Mouse (Mus musculus): ENCODE data around the gene Rprd1b. TPM values are rescaled to one million over a fixed set of nuclear protein-coding genes. Genes with fewer than 3 reads are reported as not detected.

The Rprd1b gene
- polyA plus RNA-seq, 1 experiment from 2014 or later = 36.6 TPM

- no peak for ATAC-seq
- Histone ChIP-seq H3K27me3 (replicated peaks; ENCODE audit: control insufficient read depth, insufficient read depth, low read length) (no peaks in the 10 kb centered on the region), H3K36me3 (ENCODE audit: control insufficient read depth, insufficient read depth) (no peaks in the 10 kb centered on the region), H3K27ac (ENCODE audit: low read length) (no peak overlapping the region), H3K4me1 (replicated peaks; ENCODE audit: control insufficient read depth, insufficient read depth, low read length) (no peaks in the 10 kb centered on the region), H3K4me2 (ENCODE audit: low read length) (no peak overlapping the region), H3K4me3 (replicated peaks; ENCODE audit: low read length) (no peak overlapping the region), H3K9me3 (ENCODE audit: control insufficient read depth, low read length) (no peaks in the 10 kb centered on the region), H3K9ac (replicated peaks; ENCODE audit: low read depth, low read length) (no peak overlapping the region)
- WGBS = 83% methylated on average over 6 of the region's 6 CpGs
Measured at GRCm38 (mm10) chr2:158163034-158163433, 134.7 kb downstream of the Rprd1b start.

GRCm38 (mm10) chr2:158165776-158166175 lies 137.5 kb downstream of the Rprd1b start:
- Histone ChIP-seq H3K27me3 (replicated peaks; ENCODE audit: control insufficient read depth, insufficient read depth, low read length) (no peaks in the 10 kb centered on the region), H3K4me2 (ENCODE audit: low read length) (no peak overlapping the region), H3K4me1 (replicated peaks; ENCODE audit: control insufficient read depth, insufficient read depth, low read length) (0 out of 2 replicates have a peak, but pooled peaks cover 3% of the 10 kb centered on the region), H3K36me3 (ENCODE audit: control insufficient read depth, insufficient read depth) (no peaks in the 10 kb centered on the region), H3K27ac (ENCODE audit: low read length) (no peak overlapping the region), H3K4me3 (replicated peaks; ENCODE audit: low read length) (no peak overlapping the region), H3K9me3 (ENCODE audit: control insufficient read depth, low read length) (no peaks in the 10 kb centered on the region), H3K9ac (replicated peaks; ENCODE audit: low read depth, low read length) (no peak overlapping the region)
- no peak for ATAC-seq
- 74% methylated on average over 4 of the region's 4 CpGs for WGBS

- H3K27me3 ChIP-seq (replicated peaks; ENCODE audit: control insufficient read depth, insufficient read depth, low read length) = no peaks in the 10 kb centered on the region
- 0 out of 2 replicates have a peak, but pooled peaks cover 3% of the 10 kb centered on the region for H3K4me1 ChIP-seq (replicated peaks; ENCODE audit: control insufficient read depth, insufficient read depth, low read length)
- no peaks in the 10 kb centered on the region for H3K36me3 ChIP-seq (ENCODE audit: control insufficient read depth, insufficient read depth)
- no peaks in the 10 kb centered on the region for H3K9me3 ChIP-seq (ENCODE audit: control insufficient read depth, low read length)
- no peak overlapping the region for H3K27ac ChIP-seq (ENCODE audit: low read length)
- no peak overlapping the region for H3K4me3 ChIP-seq (replicated peaks; ENCODE audit: low read length)
- no peak for ATAC-seq
- H3K4me2 ChIP-seq (ENCODE audit: low read length) = no peak overlapping the region
- no peak overlapping the region for H3K9ac ChIP-seq (replicated peaks; ENCODE audit: low read depth, low read length)
- WGBS = 82% methylated on average over 7 of the region's 7 CpGs
Measured at GRCm38 (mm10) chr2:158166628-158167027, 138.3 kb downstream of the Rprd1b start.

- no peak for ATAC-seq
- no peak overlapping the region for H3K4me2 ChIP-seq (ENCODE audit: low read length)
- no peak overlapping the region for H3K4me3 ChIP-seq (replicated peaks; ENCODE audit: low read length)
- H3K27me3 ChIP-seq (replicated peaks; ENCODE audit: control insufficient read depth, insufficient read depth, low read length) = no peaks in the 10 kb centered on the region
- H3K27ac ChIP-seq (ENCODE audit: low read length) = no peak overlapping the region
- H3K9me3 ChIP-seq (ENCODE audit: control insufficient read depth, low read length) = no peaks in the 10 kb centered on the region
- H3K9ac ChIP-seq (replicated peaks; ENCODE audit: low read depth, low read length) = no peak overlapping the region
- no peaks in the 10 kb centered on the region for H3K36me3 ChIP-seq (ENCODE audit: control insufficient read depth, insufficient read depth)
- H3K4me1 ChIP-seq (replicated peaks; ENCODE audit: control insufficient read depth, insufficient read depth, low read length) = 0 out of 2 replicates have a peak, but pooled peaks cover 3% of the 10 kb centered on the region
- 70% methylated on average over 9 of the region's 9 CpGs for WGBS
Measured at GRCm38 (mm10) chr2:158167496-158168205, 139.4 kb downstream of the Rprd1b start.

- Histone ChIP-seq H3K27me3 (replicated peaks; ENCODE audit: control insufficient read depth, insufficient read depth, low read length) (no peaks in the 10 kb centered on the region), H3K9ac (replicated peaks; ENCODE audit: low read depth, low read length) (no peak overlapping the region), H3K27ac (ENCODE audit: low read length) (no peak overlapping the region), H3K36me3 (ENCODE audit: control insufficient read depth, insufficient read depth) (no peaks in the 10 kb centered on the region), H3K4me1 (replicated peaks; ENCODE audit: control insufficient read depth, insufficient read depth, low read length) (0 out of 2 replicates have a peak, but pooled peaks cover 3% of the 10 kb centered on the region), H3K9me3 (ENCODE audit: control insufficient read depth, low read length) (no peaks in the 10 kb centered on the region), H3K4me2 (ENCODE audit: low read length) (no peak overlapping the region), H3K4me3 (replicated peaks; ENCODE audit: low read length) (no peak overlapping the region)
- 56% methylated on average over 7 of the region's 8 CpGs for WGBS
- no peak for ATAC-seq
Measured at GRCm38 (mm10) chr2:158168741-158169211, 140.5 kb downstream of the Rprd1b start.

DNA sequence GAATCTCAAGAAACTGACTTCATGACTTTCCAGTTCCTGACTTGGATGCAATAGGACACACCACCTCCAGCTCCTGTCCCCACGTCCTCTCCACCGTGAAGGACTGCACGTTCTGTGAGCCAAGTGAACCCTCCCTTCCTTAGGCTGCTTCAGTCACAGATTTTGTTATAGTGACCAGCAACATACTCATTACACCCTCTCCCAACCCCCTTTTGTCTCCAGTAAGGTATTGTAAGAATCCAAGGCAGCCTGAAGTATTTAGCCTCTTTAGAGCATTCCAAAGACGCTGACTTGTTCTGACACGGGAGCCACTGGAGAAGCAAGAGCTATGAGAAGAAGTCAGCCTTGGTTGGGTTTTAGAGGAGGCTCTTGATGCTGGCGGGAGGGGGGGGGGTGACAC lies 141.1 kb downstream of the Rprd1b start:
- Histone ChIP-seq H3K36me3 (ENCODE audit: control insufficient read depth, insufficient read depth) (no peaks in the 10 kb centered on the region), H3K9me3 (ENCODE audit: control insufficient read depth, low read length) (no peaks in the 10 kb centered on the region), H3K4me3 (replicated peaks; ENCODE audit: low read length) (no peak overlapping the region), H3K27me3 (replicated peaks; ENCODE audit: control insufficient read depth, insufficient read depth, low read length) (no peaks in the 10 kb centered on the region), H3K4me2 (ENCODE audit: low read length) (no peak overlapping the region), H3K9ac (replicated peaks; ENCODE audit: low read depth, low read length) (no peak overlapping the region), H3K27ac (ENCODE audit: low read length) (no peak overlapping the region), H3K4me1 (replicated peaks; ENCODE audit: control insufficient read depth, insufficient read depth, low read length) (0 out of 2 replicates have a peak, but pooled peaks cover 3% of the 10 kb centered on the region)
- no peak for ATAC-seq
- 79% methylated on average over 6 of the region's 6 CpGs for WGBS

DNA sequence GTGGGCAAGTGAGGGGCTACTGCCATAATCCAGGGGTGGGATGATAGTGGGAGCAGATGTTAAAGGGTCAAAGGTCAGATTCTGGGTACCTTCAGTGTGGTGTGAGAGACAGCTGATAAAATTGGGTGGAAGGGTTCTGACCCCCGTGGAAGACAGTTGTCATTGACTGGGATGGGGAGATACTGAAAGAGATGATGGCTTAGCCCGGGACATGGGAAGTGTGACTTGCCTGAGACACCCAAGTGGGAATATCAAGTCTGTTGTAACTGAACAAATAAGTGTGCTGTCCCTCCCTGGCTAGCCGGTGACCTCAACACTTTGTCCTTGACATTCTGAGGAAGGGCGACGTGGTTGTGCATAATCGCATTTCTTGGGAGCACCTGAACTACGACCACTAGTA lies 141.5 kb downstream of the Rprd1b start:
- no peaks in the 10 kb centered on the region for H3K36me3 ChIP-seq (ENCODE audit: control insufficient read depth, insufficient read depth)
- H3K27ac ChIP-seq (ENCODE audit: low read length) = no peak overlapping the region
- H3K4me3 ChIP-seq (replicated peaks; ENCODE audit: low read length) = no peak overlapping the region
- no peak for ATAC-seq
- no peak overlapping the region for H3K9ac ChIP-seq (replicated peaks; ENCODE audit: low read depth, low read length)
- H3K4me2 ChIP-seq (ENCODE audit: low read length) = no peak overlapping the region
- 0 out of 2 replicates have a peak, but pooled peaks cover 3% of the 10 kb centered on the region for H3K4me1 ChIP-seq (replicated peaks; ENCODE audit: control insufficient read depth, insufficient read depth, low read length)
- H3K9me3 ChIP-seq (ENCODE audit: control insufficient read depth, low read length) = no peaks in the 10 kb centered on the region
- no peaks in the 10 kb centered on the region for H3K27me3 ChIP-seq (replicated peaks; ENCODE audit: control insufficient read depth, insufficient read depth, low read length)
- 90% methylated on average over 7 of the region's 7 CpGs for WGBS

DNA sequence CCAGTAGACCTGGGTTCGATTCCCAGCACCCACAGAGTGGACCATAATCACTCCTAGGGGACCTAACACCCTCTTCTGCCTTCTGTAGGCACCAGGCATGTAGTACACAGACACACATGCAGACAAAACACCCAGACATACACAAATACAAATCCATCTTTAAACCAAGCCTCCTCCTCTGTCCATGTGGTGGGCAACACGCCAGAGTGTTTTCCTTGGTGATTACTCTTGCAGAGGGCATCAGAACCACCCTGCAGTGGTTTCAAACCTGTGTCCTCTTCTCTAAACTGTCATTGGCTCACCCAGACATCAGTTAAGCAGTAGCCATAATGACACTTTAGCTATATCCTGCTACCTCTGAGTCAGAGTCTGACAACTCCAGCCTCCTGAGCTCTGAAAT lies 142.1 kb downstream of the Rprd1b start:
- ATAC-seq = no peak
- Histone ChIP-seq H3K9me3 (ENCODE audit: control insufficient read depth, low read length) (no peaks in the 10 kb centered on the region), H3K4me2 (ENCODE audit: low read length) (no peak overlapping the region), H3K4me1 (replicated peaks; ENCODE audit: control insufficient read depth, insufficient read depth, low read length) (0 out of 2 replicates have a peak, but pooled peaks cover 3% of the 10 kb centered on the region), H3K9ac (replicated peaks; ENCODE audit: low read depth, low read length) (no peak overlapping the region), H3K27me3 (replicated peaks; ENCODE audit: control insufficient read depth, insufficient read depth, low read length) (no peaks in the 10 kb centered on the region), H3K4me3 (replicated peaks; ENCODE audit: low read length) (no peak overlapping the region), H3K36me3 (ENCODE audit: control insufficient read depth, insufficient read depth) (no peaks in the 10 kb centered on the region), H3K27ac (ENCODE audit: low read length) (no peak overlapping the region)
- WGBS = 70% methylated on average over 2 of the region's 2 CpGs

DNA sequence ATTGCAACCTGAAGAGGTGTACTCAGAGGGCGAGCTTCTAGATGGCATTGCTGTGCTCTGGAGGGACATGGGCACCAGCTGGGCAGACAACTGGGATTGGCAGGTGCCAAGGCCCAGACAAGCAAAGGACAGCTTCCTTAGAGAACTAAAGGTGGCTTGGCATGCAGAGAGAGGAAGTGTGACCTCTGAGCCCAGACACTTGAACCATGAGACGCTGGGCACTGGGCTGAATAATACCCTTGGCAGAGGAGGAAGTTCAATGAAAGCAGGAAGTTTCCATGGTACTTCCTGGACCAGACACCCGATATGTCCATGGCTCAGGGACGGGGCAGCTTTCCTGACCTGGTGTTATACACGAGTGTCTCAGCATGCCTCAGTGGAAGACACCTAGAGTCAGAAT lies 146.1 kb downstream of the Rprd1b start:
- Histone ChIP-seq H3K4me1 (replicated peaks; ENCODE audit: control insufficient read depth, insufficient read depth, low read length) (peaks cover 25% of the 10 kb centered on the region), H3K9me3 (ENCODE audit: control insufficient read depth, low read length) (no peaks in the 10 kb centered on the region), H3K36me3 (ENCODE audit: control insufficient read depth, insufficient read depth) (no peaks in the 10 kb centered on the region), H3K27me3 (replicated peaks; ENCODE audit: control insufficient read depth, insufficient read depth, low read length) (no peaks in the 10 kb centered on the region), H3K27ac (ENCODE audit: low read length) (no peak overlapping the region), H3K9ac (replicated peaks; ENCODE audit: low read depth, low read length) (no peak overlapping the region), H3K4me2 (ENCODE audit: low read length) (no peak overlapping the region), H3K4me3 (replicated peaks; ENCODE audit: low read length) (no peak overlapping the region)
- ATAC-seq = no peak
- WGBS = 88% methylated on average over 5 of the region's 5 CpGs

Measured in forebrain, embryonic 16.5 days (tissue).